ENCODE assay signal across 25 mouse cellular contexts in genomic region chr13:118664901-118665300, GRCm38 (mm10). TPM values are rescaled to one million over a fixed set of nuclear protein-coding genes. Genes with fewer than 3 reads are reported as not detected.
"Had no signal": no experiment of that assay in that cellular context is flagged by ENCODE, and none has a peak within 500 bp of the region (broad histone marks: within the 10 kb centered on the region; RNA-seq: fewer than 3 reads in every experiment).

No protein-coding gene starts in this region.

- H3K27me3 ChIP-seq: heart, embryonic 12.5 days; hindbrain, embryonic 13.5 days; hindbrain, embryonic 15.5 days; limb, embryonic 12.5 days; liver, embryonic 13.5 days had no signal

- H3K4me2 ChIP-seq: heart, embryonic 12.5 days; hindbrain, embryonic 13.5 days; hindbrain, embryonic 15.5 days; limb, embryonic 12.5 days; liver, embryonic 11.5 days; liver, embryonic 13.5 days had no signal

- ATAC-seq: hindbrain, postnatal 0 days; intestine, embryonic 16.5 days had no signal

- H3K36me3 ChIP-seq: heart, embryonic 10.5 days; heart, embryonic 12.5 days; hindbrain, embryonic 13.5 days; hindbrain, embryonic 15.5 days; limb, embryonic 10.5 days; limb, embryonic 12.5 days; liver, embryonic 13.5 days had no signal

- H3K4me1 ChIP-seq: heart, embryonic 10.5 days; heart, embryonic 12.5 days; hindbrain, embryonic 13.5 days; hindbrain, embryonic 15.5 days; liver, embryonic 13.5 days had no signal

- H3K9me3 ChIP-seq: heart, embryonic 10.5 days; heart, embryonic 12.5 days; hindbrain, embryonic 13.5 days; hindbrain, embryonic 15.5 days; limb, embryonic 10.5 days; limb, embryonic 12.5 days; liver, embryonic 13.5 days had no signal

- H3K9ac ChIP-seq: heart, embryonic 12.5 days; hindbrain, embryonic 13.5 days; hindbrain, embryonic 15.5 days; limb, embryonic 12.5 days; liver, embryonic 13.5 days had no signal

- DNase-seq: gastrocnemius, adult 2 months; gastrocnemius, postnatal 10 days; gastrocnemius, postnatal 25 days; heart, adult 18-20 months; heart, postnatal 14 days; heart, postnatal 36 days; kidney, adult 18-20 months; kidney, adult 8-10 months; kidney, postnatal 10 days; kidney, postnatal 25 days; kidney, postnatal 4 days; liver; liver, embryonic 13.5 days had no signal

- H3K4me3 ChIP-seq: gastrocnemius, adult 2 months; heart, embryonic 10.5 days; heart, embryonic 12.5 days; hindbrain, embryonic 13.5 days; hindbrain, embryonic 15.5 days; layer of hippocampus, adult 2 months; left cerebral cortex, adult 2 months; limb, embryonic 10.5 days; limb, embryonic 12.5 days; liver, embryonic 13.5 days had no signal

- H3K27ac ChIP-seq: gastrocnemius, adult 2 months; heart, embryonic 10.5 days; hindbrain, embryonic 13.5 days; hindbrain, embryonic 15.5 days; hindbrain, postnatal 0 days; layer of hippocampus, adult 2 months; left cerebral cortex, adult 2 months; limb, embryonic 10.5 days; limb, embryonic 12.5 days; liver, embryonic 13.5 days had no signal

RNA-seq across cellular contexts. Expression of gene Fgf10, which starts 4.7 kb away (rescaled TPM):
- total RNA-seq: hematopoietic stem cell, adult 5-6 weeks had no signal
